Mouse (Mus musculus) spleen, adult 2 months (tissue): Measurements from ENCODE around the gene Gm10160.

Source experiments
- CTCF ChIP-seq: fragments of 200-500 bp; IDR thresholded peaks from 2 replicates; pipeline ENCODE4 v1.5.1; 2011; ENCODE audit warnings: mild to moderate bottlenecking, inconsistent platforms; ENCODE audit not compliant: insufficient read depth, insufficient read length, insufficient replicate concordance; ENCODE audit errors: extremely low read depth
- POLR2A ChIP-seq: fragments of 200-500 bp; IDR thresholded peaks from 2 replicates; pipeline ENCODE4 v1.6.1; 2011; ENCODE audit warnings: low read depth, low read length, inconsistent platforms

DNA sequence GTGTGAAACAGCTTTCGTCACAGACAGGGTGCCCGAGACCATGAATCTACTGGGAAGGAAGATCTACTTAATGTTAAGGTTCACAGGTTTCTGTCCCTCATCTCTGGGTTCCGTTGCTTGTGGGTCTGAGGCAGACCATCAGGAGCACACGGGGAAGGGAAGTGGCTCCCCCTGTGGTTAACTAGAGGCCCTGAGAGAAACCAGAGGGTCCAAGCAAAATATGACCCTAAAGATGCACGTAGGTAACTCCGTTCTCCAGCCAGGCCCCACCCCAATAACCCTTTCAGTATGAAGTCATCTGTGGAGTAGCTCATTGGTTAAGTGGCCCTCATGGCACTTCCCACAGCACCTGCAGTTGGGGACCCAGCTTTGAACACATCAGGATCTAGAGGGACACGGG, 6.0 kb downstream of the Gm10160 start:
- no peak for TF ChIP-seq POLR2A
- peak; percentile 9; the same call in 1 of the 2 replicates for TF ChIP-seq CTCF
